Mouse (Mus musculus) forebrain, embryonic 16.5 days (tissue): Measurements from ENCODE around the gene Zdhhc14. TPM values are rescaled to one million over a fixed set of nuclear protein-coding genes. Genes with fewer than 3 reads are reported as not detected.

Experiments used
- ATAC-seq: fragments of 200-750 bp; cut with Nextera tagmentation; 2 replicates; pipeline ENCODE4 v1.8.0; 2017; ENCODE audit warnings: mild to moderate bottlenecking, moderate library complexity
- H3K27ac ChIP-seq: fragments of 300-500 bp; sonication (generic); 2 replicates; pipeline ENCODE4 v1.5.1; 2014; ENCODE audit warnings: low read length, control low read depth
- H3K27me3 ChIP-seq: fragments of 300-500 bp; sonication (generic); replicated peaks from 2 replicates; pipeline ENCODE4 v1.6.1; 2014; ENCODE audit warnings: low read length; ENCODE audit not compliant: control insufficient read depth, insufficient read depth
- H3K36me3 ChIP-seq: fragments of 300-500 bp; sonication (generic); 2 replicates; pipeline ENCODE4 v1.6.1; 2014; ENCODE audit not compliant: control insufficient read depth, insufficient read depth
- H3K4me1 ChIP-seq: fragments of 300-500 bp; sonication (generic); replicated peaks from 2 replicates; pipeline ENCODE4 v1.6.1; 2014; ENCODE audit warnings: low read length; ENCODE audit not compliant: control insufficient read depth, insufficient read depth
- H3K4me2 ChIP-seq: fragments of 300-500 bp; sonication (generic); 2 replicates; pipeline ENCODE4 v1.6.1; 2014; ENCODE audit warnings: mild to moderate bottlenecking, low read length, control low read depth
- H3K4me3 ChIP-seq: fragments of 300-500 bp; sonication (generic); replicated peaks from 2 replicates; pipeline ENCODE4 v1.5.1; 2014; ENCODE audit warnings: mild to moderate bottlenecking, low read length, control low read depth
- H3K9ac ChIP-seq: fragments of 300-500 bp; sonication (generic); replicated peaks from 2 replicates; pipeline ENCODE4 v1.6.1; 2014; ENCODE audit warnings: low read depth, low read length, control low read depth
- H3K9me3 ChIP-seq: fragments of 300-500 bp; sonication (generic); 2 replicates; pipeline ENCODE4 v1.6.1; 2016; ENCODE audit warnings: low read length; ENCODE audit not compliant: control insufficient read depth
- WGBS: fragments of 180-500 bp; shearing (Covaris S2); extraction: QIAGEN DNeasy Blood & Tissue Kit; methylation state at CpG from one replicate; pipeline ENCODE4 v1.1.7; 2014; 5-methylcytosine and 5-hydroxymethylcytosine counted together
- polyA plus RNA-seq: library from polyadenylated mRNA; unstranded; fragments of >200 nt; fragmentation: Nextera tagmentation; extraction: Ambion mirVana; gene quantifications from 2 replicates; pipeline ENCODE4 v1.2.1, GENCODE M21; 2015

The Zdhhc14 gene
- polyA plus RNA-seq, 1 experiment from 2014 or later: 8.1 TPM

DNA sequence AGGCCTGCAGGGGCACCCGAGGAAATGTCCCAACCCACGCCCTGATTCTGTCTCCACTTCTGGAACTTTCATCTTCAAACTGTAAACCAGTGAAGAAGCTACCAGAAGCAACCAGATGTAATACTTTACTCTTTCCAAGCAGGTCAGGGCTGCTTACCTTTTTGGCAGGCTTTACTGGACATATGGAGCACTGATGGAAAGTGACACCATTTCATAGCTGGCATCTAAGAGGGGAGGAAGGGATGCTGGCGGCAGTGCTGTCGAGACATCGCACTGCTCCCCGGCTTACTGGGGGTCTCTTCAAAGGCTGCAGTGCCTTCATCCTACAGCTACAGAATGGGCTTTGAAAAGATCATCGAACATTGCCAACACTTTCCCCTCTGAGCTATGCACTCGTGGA lies 5.3 kb downstream of the Zdhhc14 start:
- Histone ChIP-seq H3K27ac (no peak overlapping the region), H3K4me3 (no peak overlapping the region), H3K36me3 (no peaks in the 10 kb centered on the region), H3K9ac (no peak overlapping the region), H3K27me3 (0 out of 2 replicates have a peak, but pooled peaks cover 3% of the 10 kb centered on the region), H3K4me2 (no peak overlapping the region), H3K4me1 (peaks cover 17% of the 10 kb centered on the region), H3K9me3 (no peaks in the 10 kb centered on the region)
- no peak for ATAC-seq
- whole genome bisulfite sequencing: 77% methylated on average over 8 of the region's 8 CpGs

DNA sequence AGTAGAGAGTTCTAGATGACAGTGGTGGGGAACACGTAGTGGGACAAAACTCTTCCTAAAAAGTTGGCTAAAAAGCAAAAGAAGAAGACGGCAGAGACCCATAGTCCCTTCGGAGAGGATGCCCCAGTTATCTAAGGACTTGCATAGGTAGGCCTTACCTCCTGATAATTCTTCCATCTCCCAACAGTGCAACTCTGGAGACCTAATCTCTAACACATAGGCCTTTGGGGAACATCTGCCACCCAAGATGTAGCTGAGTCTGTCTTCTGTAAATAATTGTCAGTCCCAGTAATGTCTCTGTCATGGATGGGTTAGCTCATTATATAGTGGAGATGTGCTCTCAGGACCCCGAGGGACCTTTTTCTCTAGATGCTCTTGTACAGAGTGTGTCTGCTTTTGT lies 6.6 kb downstream of the Zdhhc14 start:
- no peak overlapping the region for H3K4me3 ChIP-seq
- H3K4me2 ChIP-seq: no peak overlapping the region
- H3K9me3 ChIP-seq: no peaks in the 10 kb centered on the region
- no peak overlapping the region for H3K27ac ChIP-seq
- peaks cover 11% of the 10 kb centered on the region; the same call in 1 of the 2 replicates for H3K4me1 ChIP-seq
- ATAC-seq: no peak
- 89% methylated on average over 4 of the region's 4 CpGs for WGBS
- no peaks in the 10 kb centered on the region for H3K27me3 ChIP-seq
- H3K36me3 ChIP-seq: no peaks in the 10 kb centered on the region
- no peak overlapping the region for H3K9ac ChIP-seq

DNA sequence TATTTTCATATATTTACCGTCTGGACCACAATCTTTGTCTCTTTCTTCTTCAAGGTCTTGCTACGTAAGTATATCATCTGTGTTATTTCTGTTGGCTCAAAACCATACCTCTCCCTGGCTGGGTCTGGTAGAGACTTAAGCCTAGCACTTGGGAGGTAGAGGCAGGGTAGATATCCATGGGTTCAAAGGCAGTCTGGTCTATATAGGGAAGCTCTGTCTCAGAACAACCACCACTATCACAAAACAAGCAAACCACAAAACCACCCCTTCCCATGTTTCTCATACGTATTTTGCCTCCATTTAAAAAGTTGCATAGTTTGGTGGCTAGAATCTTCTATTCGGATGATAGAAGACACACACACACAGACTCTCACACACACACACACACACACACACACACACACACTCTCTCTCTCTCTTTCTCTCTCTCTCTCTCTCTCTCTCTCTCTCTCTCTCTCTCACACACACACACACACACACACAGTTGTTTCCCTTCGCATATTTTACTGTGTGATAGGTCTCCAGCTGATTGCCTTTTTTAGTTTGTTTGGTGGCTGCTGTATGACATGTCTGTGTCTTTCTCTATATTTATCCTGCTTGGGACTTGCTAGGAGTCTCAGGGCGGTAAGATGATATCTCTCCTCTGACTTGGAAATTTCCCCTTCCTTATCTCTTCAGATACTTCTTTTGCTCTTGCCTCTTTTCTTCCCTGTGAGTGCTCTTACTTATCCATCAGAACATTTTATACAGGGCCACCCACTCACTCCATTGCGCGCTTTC lies 11.8 kb downstream of the Zdhhc14 start:
- Histone ChIP-seq H3K27ac (no peak overlapping the region), H3K9ac (no peak overlapping the region), H3K4me1 (peaks cover 5% of the 10 kb centered on the region), H3K36me3 (no peaks in the 10 kb centered on the region), H3K4me3 (no peak overlapping the region), H3K4me2 (no peak overlapping the region), H3K27me3 (no peaks in the 10 kb centered on the region), H3K9me3 (no peaks in the 10 kb centered on the region)
- no peak for ATAC-seq
- 90% methylated on average over 8 of the region's 8 CpGs for WGBS

DNA sequence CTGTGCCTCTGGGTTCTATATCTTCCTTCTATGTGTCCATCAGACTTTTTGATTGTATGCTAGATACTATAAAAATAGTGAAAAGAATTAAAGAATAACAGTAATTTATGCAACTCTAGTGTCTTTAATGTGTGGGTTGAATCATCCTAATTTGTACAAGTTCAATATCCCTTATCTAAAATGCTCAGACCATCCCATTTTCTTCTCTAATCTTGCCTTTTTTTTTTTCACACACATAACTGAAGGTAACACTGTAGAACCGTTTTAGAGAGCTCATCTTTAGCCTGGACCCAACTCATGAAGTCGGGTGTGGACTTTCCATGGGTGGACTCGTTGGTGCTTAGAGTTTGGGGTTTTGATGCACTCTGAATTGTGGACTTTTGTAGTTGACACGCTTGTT lies 12.6 kb downstream of the Zdhhc14 start:
- Histone ChIP-seq H3K36me3 (no peaks in the 10 kb centered on the region), H3K27ac (no peak overlapping the region), H3K4me3 (no peak overlapping the region), H3K9ac (no peak overlapping the region), H3K4me1 (peaks cover 5% of the 10 kb centered on the region), H3K4me2 (no peak overlapping the region), H3K9me3 (no peaks in the 10 kb centered on the region), H3K27me3 (no peaks in the 10 kb centered on the region)
- 86% methylated on average over 4 of the region's 4 CpGs for WGBS
- ATAC-seq: no peak

DNA sequence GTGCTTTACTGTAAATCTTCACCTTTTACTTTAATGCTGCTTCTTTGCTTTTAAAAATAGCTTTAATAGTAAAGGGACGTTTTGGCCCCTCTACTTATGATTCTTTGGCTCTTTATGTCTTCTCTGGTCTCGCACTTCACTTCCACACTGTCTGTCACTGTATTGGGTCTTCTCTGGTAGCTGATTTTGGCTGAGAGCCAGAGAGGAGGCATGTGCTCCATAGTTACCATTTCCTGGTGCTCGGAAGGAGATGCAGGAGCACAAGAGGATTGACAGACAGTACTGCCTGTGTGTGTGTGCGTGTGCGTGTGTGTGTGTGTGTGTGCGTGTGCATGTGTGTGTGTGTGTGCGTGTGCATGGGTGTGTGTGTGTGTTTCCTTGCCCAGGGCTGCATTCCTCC lies 14.2 kb downstream of the Zdhhc14 start:
- H3K9me3 ChIP-seq: no peaks in the 10 kb centered on the region
- no peaks in the 10 kb centered on the region for H3K27me3 ChIP-seq
- ATAC-seq: peak; percentile 91
- H3K9ac ChIP-seq: no peak overlapping the region
- H3K4me3 ChIP-seq: no peak overlapping the region
- WGBS: 43% methylated on average over 7 of the region's 7 CpGs
- no peak overlapping the region for H3K4me2 ChIP-seq
- H3K27ac ChIP-seq: no peak overlapping the region
- H3K36me3 ChIP-seq: no peaks in the 10 kb centered on the region
- peaks cover 5% of the 10 kb centered on the region for H3K4me1 ChIP-seq

DNA sequence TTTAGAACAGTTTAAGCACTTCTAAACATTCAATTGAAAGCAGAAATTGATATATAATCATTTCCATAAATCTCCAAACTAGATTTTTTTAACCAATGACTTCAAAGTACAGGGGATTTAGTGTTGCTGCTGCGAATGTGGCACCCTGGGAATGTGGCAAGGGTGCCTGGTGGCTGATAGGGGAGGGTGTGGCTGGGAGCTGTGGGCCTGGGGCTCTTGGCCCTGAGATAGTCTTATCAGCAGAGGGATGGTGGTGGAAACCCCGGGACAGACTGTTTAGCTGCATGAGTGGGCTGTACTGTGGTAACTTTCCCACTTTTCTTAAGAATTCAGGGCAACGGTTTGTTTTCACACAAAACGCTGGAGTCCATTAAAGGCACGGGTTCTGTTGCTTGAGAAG lies 14.6 kb downstream of the Zdhhc14 start:
- H3K27me3 ChIP-seq: no peaks in the 10 kb centered on the region
- no peak overlapping the region for H3K27ac ChIP-seq
- no peaks in the 10 kb centered on the region for H3K36me3 ChIP-seq
- H3K4me1 ChIP-seq: peaks cover 5% of the 10 kb centered on the region
- no peak overlapping the region for H3K4me3 ChIP-seq
- WGBS: 74% methylated on average over 5 of the region's 5 CpGs
- H3K4me2 ChIP-seq: no peak overlapping the region
- no peaks in the 10 kb centered on the region for H3K9me3 ChIP-seq
- ATAC-seq: no peak
- H3K9ac ChIP-seq: no peak overlapping the region

DNA sequence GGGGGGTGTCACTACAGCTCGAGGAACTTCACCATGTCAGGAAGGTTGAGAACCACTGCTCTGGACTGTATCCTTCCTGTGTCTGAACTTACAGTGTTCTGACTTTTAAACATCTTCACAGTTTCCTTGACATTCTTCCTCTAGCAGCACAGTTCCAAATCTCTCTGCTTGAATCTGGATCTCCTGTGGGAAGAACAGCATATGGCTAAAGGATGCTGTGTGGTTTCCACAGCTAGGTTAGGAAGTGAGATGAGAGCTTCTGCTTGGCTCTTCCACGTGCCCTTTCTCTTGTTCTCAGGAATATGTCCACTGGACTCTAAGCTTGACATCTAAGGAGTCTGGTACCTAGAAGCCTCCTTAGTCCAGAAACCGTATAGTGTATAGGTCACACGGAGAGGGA lies 15.7 kb downstream of the Zdhhc14 start:
- 74% methylated on average over 4 of the region's 4 CpGs for WGBS

DNA sequence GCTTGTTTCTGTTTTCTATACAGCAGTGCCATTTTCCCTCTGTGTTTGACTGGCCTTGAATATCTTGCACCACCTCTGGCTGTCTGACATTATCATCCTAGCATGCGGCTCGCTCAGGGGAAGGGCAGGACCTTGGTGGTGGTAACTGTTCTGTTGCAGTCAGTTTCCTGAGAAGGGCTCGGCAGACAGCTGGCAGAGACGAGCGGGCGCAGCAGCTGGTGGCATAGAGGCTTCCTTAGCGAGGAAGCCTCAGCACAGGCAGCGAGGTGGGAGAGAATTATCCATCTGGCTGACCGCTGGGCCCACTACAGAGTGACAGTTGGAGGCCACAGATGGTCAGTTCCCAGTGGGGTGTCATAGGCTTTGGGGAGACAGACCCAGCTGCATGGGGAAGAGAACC lies 18.2 kb downstream of the Zdhhc14 start:
- Histone ChIP-seq H3K4me2 (no peak overlapping the region), H3K4me1 (peaks cover 5% of the 10 kb centered on the region), H3K27me3 (no peaks in the 10 kb centered on the region), H3K27ac (no peak overlapping the region), H3K9ac (no peak overlapping the region), H3K4me3 (no peak overlapping the region), H3K36me3 (no peaks in the 10 kb centered on the region), H3K9me3 (no peaks in the 10 kb centered on the region)
- no peak for ATAC-seq
- WGBS: 88% methylated on average over 9 of the region's 9 CpGs

More for the DNA sequence above, 15.7 kb downstream of the Zdhhc14 start:
- Histone ChIP-seq H3K27me3 (no peaks in the 10 kb centered on the region), H3K9ac (no peak overlapping the region), H3K27ac (no peak overlapping the region), H3K9me3 (no peaks in the 10 kb centered on the region), H3K4me2 (no peak overlapping the region), H3K4me1 (peaks cover 5% of the 10 kb centered on the region), H3K36me3 (no peaks in the 10 kb centered on the region), H3K4me3 (no peak overlapping the region)
- ATAC-seq: no peak

DNA sequence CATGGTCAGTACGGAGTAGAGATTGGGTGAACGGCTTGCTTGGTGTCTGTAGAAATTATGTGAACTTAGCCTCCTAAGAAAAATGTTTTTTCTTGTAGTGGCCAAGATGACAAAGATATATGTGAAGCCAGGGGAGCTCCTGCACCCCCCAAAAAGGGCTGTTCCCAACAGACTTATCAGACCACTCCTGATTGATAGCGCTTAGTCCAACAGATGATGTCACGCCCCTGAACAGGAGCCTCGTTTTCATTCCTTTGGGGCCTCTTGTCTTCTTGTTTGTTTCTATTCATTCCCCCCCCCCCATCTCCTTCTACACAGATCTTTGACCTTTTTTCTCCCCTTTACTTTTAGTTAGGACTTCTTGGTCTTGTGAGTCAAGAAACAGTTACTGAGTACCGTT lies 19.4 kb downstream of the Zdhhc14 start:
- Histone ChIP-seq H3K4me3 (no peak overlapping the region), H3K9me3 (no peaks in the 10 kb centered on the region), H3K27ac (no peak overlapping the region), H3K27me3 (no peaks in the 10 kb centered on the region), H3K4me1 (no peaks in the 10 kb centered on the region; the same call in 1 of the 2 replicates), H3K4me2 (no peak overlapping the region), H3K36me3 (no peaks in the 10 kb centered on the region), H3K9ac (no peak overlapping the region)
- ATAC-seq: no peak
- 83% methylated on average over 6 of the region's 6 CpGs for WGBS

DNA sequence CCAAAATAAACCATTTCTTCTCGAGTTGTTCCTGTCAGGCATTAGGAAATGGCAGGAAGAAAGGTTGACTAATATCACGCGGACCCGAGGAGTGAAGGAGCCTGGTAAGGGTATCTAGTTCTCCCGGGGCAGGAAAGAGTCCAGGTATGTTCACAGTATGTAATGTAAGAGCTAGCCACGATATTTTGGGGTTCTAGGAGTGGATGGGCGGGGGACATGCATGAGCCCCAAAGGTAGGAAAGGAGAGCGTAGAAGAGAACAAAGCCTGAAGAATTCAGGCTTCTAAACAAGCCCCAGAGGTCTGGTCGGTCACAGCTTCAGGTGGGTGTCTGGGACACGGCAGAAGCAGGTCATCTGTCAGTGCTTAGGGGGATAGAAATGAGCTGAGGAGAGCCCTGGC lies 27.1 kb downstream of the Zdhhc14 start:
- Histone ChIP-seq H3K27ac (no peak overlapping the region), H3K4me2 (no peak overlapping the region), H3K4me3 (no peak overlapping the region), H3K9me3 (no peaks in the 10 kb centered on the region; the same call in 1 of the 2 replicates), H3K4me1 (no peaks in the 10 kb centered on the region), H3K9ac (no peak overlapping the region), H3K36me3 (no peaks in the 10 kb centered on the region), H3K27me3 (no peaks in the 10 kb centered on the region)
- WGBS: 91% methylated on average over 10 of the region's 10 CpGs
- ATAC-seq: no peak
